Mouse (Mus musculus): ENCODE results near the gene Ass1. TPM values are rescaled to one million over a fixed set of nuclear protein-coding genes. Genes with fewer than 3 reads are reported as not detected.

The Ass1 gene
- total and polyA plus RNA-seq, 2 experiments from 2014 or later: 24.9 to 26.4 TPM

- peak overlapping the region; percentile 60 for H3K9ac ChIP-seq (replicated peaks; ENCODE audit: low read length, poor library complexity, severe bottlenecking)
- peaks cover 16% of the 10 kb centered on the region for H3K27me3 ChIP-seq (ENCODE audit: insufficient read depth, low read length)
- no peak overlapping the region for H3K27ac ChIP-seq (ENCODE audit: low read depth, low read length)
- TF ChIP-seq CTCF (IDR thresholded peaks at IDR 0.05): peak; percentile 74
- ATAC-seq (ENCODE audit: low FRiP score): peak; percentile 67
- peak overlapping the region; percentile 38 for H3K4me3 ChIP-seq (ENCODE audit: low read depth, low read length)
- no peaks in the 10 kb centered on the region for H3K4me1 ChIP-seq (ENCODE audit: insufficient read depth, low read length)
- WGBS: 2% methylated on average over 47 of the region's 48 CpGs
- peak overlapping the region; percentile 69 for H3K4me2 ChIP-seq (ENCODE audit: low read depth, low read length, poor library complexity, severe bottlenecking)
- H3K9me3 ChIP-seq (ENCODE audit: low read length): no peaks in the 10 kb centered on the region
- DNase-seq (ENCODE audit: low spot score): peak; percentile 66
- no peaks in the 10 kb centered on the region for H3K36me3 ChIP-seq (ENCODE audit: insufficient read depth, low read length)
These were observed 9.9 kb upstream of the Ass1 start for GRCm38 (mm10) chr2:31460025-31460571.

DNA sequence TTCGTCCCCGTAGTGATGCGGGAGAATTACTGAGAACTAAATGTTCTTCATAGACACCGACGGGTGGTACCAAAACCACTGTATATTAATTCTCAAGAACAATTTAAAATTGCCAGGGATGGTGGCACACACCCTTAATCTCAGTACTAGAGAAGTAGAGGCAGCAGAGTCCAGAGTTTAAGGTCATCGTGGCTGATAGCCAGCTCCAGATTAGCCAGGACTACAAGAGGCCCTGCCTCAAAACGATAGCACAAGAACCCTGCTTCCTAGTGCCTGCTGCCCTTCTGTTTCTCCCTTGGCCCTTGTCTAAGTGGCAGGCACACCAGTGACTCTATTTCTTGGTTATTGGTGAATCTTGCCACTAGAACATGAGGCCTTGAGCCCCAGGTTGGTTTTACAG is 9.1 kb upstream of the Ass1 start:
- DNase-seq (ENCODE audit: low spot score) (no peak), ATAC-seq (ENCODE audit: low FRiP score) (no peak)
- Histone ChIP-seq H3K9me3 (ENCODE audit: low read length) (no peaks in the 10 kb centered on the region), H3K27ac (ENCODE audit: low read depth, low read length) (no peak overlapping the region), H3K4me2 (ENCODE audit: low read depth, low read length, poor library complexity, severe bottlenecking) (no peak overlapping the region), H3K4me3 (ENCODE audit: low read depth, low read length) (no peak overlapping the region), H3K27me3 (ENCODE audit: insufficient read depth, low read length) (peaks cover 16% of the 10 kb centered on the region), H3K36me3 (ENCODE audit: insufficient read depth, low read length) (no peaks in the 10 kb centered on the region), H3K9ac (replicated peaks; ENCODE audit: low read length, poor library complexity, severe bottlenecking) (no peak overlapping the region), H3K4me1 (ENCODE audit: insufficient read depth, low read length) (no peaks in the 10 kb centered on the region)
- 87% methylated on average over 7 of the region's 7 CpGs for WGBS
- TF ChIP-seq CTCF (IDR thresholded peaks at IDR 0.05): no peak

DNA sequence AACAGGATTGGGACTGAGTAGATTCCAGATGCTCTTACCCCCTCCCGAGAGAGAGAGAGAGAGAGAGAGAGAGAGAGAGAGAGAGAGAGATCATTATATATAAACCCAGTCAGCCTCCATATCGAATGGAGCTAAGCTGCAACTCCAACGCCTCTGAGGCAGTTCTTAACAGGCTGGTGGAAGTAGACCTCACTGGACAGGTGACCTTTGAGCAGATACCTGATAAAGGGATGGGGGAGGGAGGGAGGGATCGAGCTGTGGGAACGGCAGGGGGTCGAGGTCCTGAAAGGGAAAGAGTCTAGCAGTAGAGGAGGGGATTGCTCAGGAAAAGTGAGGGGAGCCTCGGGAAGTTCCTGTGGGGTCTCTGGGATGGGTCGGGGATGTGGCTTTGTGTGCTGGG is 8.0 kb upstream of the Ass1 start:
- ATAC-seq (ENCODE audit: low FRiP score) (no peak), DNase-seq (ENCODE audit: low spot score) (no peak)
- H3K4me2 ChIP-seq (ENCODE audit: low read depth, low read length, poor library complexity, severe bottlenecking): no peak overlapping the region
- 37% methylated on average over 8 of the region's 8 CpGs for WGBS
- no peak overlapping the region for H3K27ac ChIP-seq (ENCODE audit: low read depth, low read length)
- no peaks in the 10 kb centered on the region for H3K9me3 ChIP-seq (ENCODE audit: low read length)
- no peaks in the 10 kb centered on the region for H3K36me3 ChIP-seq (ENCODE audit: insufficient read depth, low read length)
- H3K4me3 ChIP-seq (ENCODE audit: low read depth, low read length): no peak overlapping the region
- H3K4me1 ChIP-seq (ENCODE audit: insufficient read depth, low read length): no peaks in the 10 kb centered on the region
- H3K9ac ChIP-seq (replicated peaks; ENCODE audit: low read length, poor library complexity, severe bottlenecking): no peak overlapping the region
- TF ChIP-seq CTCF (IDR thresholded peaks at IDR 0.05): no peak
- peaks cover 16% of the 10 kb centered on the region for H3K27me3 ChIP-seq (ENCODE audit: insufficient read depth, low read length)

DNA sequence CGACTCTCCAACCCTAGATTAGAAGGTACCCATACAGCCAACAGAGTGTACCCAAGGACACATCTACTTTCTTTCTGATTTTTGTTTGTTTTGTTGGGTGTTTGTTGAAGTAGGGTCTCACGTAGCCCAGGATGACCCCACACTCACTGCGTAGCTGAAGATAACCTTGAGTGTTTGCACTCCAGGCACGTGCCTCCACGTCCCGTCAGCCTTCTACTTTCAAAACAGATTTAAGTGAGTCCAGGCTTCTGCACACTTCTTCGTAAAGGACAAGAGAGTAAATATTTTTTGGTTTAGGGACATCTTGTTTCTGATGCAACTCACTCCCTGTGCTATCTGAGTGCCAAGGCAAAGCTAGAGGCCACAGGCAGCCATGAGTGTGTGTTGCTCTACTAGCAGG is 6.8 kb upstream of the Ass1 start:
- TF ChIP-seq CTCF (IDR thresholded peaks at IDR 0.05): no peak
- ATAC-seq (ENCODE audit: low FRiP score): no peak
- no peak overlapping the region for H3K4me3 ChIP-seq (ENCODE audit: low read depth, low read length)
- H3K4me2 ChIP-seq (ENCODE audit: low read depth, low read length, poor library complexity, severe bottlenecking): no peak overlapping the region
- no peak overlapping the region for H3K27ac ChIP-seq (ENCODE audit: low read depth, low read length)
- H3K9ac ChIP-seq (replicated peaks; ENCODE audit: low read length, poor library complexity, severe bottlenecking): no peak overlapping the region
- 89% methylated on average over 7 of the region's 7 CpGs for WGBS
- no peaks in the 10 kb centered on the region for H3K4me1 ChIP-seq (ENCODE audit: insufficient read depth, low read length)
- H3K36me3 ChIP-seq (ENCODE audit: insufficient read depth, low read length): no peaks in the 10 kb centered on the region
- H3K9me3 ChIP-seq (ENCODE audit: low read length): no peaks in the 10 kb centered on the region
- H3K27me3 ChIP-seq (ENCODE audit: insufficient read depth, low read length): peaks cover 14% of the 10 kb centered on the region
- no peak for DNase-seq (ENCODE audit: low spot score)

DNA sequence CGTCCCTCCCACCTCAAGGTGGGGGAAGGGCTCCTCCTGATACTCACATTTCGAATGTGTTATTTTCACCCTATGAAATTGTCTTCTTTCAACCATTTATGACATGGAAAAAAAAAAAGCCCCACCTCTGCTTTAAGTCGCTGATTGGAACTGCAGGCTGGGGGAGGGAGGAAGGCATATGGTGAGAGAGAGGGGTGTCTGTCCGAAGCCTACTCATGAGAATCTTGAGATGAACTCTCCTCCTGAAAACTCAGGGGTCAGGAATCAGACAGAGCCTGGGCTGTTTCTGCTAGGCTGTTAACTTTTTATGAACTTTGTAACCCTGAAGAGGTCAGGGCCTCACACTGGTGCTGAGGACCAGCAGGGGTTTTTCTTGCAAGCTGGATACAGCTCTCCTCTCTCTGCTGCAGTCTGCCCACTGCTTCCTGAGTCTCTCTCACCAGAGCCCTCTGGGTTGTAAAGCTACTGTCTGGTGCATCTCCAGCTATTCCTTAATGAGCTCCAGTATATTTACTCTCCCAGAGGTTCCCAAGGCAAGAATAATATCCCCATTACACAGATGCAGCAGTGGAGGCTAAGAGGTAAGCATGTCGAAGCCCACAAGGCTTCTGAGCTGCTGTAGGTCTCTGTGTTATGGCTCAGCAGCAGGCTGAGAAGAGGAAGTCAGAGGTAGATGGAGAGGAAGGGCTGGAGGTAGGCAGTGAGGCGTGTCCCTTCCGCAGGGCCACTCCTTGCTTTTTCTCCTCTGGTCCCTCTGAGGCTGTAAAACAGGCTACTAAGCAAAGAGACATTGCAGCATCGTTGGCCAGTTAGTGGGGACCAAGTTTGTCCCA is 6.1 kb upstream of the Ass1 start:
- Histone ChIP-seq H3K27ac (ENCODE audit: low read depth, low read length) (no peak overlapping the region), H3K27me3 (ENCODE audit: insufficient read depth, low read length) (peaks cover 14% of the 10 kb centered on the region), H3K9me3 (ENCODE audit: low read length) (no peaks in the 10 kb centered on the region), H3K4me1 (ENCODE audit: insufficient read depth, low read length) (no peaks in the 10 kb centered on the region), H3K36me3 (ENCODE audit: insufficient read depth, low read length) (no peaks in the 10 kb centered on the region), H3K4me2 (ENCODE audit: low read depth, low read length, poor library complexity, severe bottlenecking) (no peak overlapping the region), H3K9ac (replicated peaks; ENCODE audit: low read length, poor library complexity, severe bottlenecking) (no peak overlapping the region), H3K4me3 (ENCODE audit: low read depth, low read length) (no peak overlapping the region)
- DNase-seq (ENCODE audit: low spot score) (no peak), ATAC-seq (ENCODE audit: low FRiP score) (no peak)
- WGBS: 55% methylated on average over 8 of the region's 8 CpGs
- no peak for TF ChIP-seq CTCF (IDR thresholded peaks at IDR 0.05)

GRCm38 (mm10) chr2:31464529-31464910 is 5.5 kb upstream of the Ass1 start:
- Histone ChIP-seq H3K4me3 (ENCODE audit: low read depth, low read length) (no peak overlapping the region), H3K27me3 (ENCODE audit: insufficient read depth, low read length) (peaks cover 12% of the 10 kb centered on the region), H3K36me3 (ENCODE audit: insufficient read depth, low read length) (no peaks in the 10 kb centered on the region), H3K4me2 (ENCODE audit: low read depth, low read length, poor library complexity, severe bottlenecking) (no peak overlapping the region), H3K4me1 (ENCODE audit: insufficient read depth, low read length) (peaks cover 3% of the 10 kb centered on the region; the same call in 1 of the 2 replicates), H3K27ac (ENCODE audit: low read depth, low read length) (no peak overlapping the region), H3K9ac (replicated peaks; ENCODE audit: low read length, poor library complexity, severe bottlenecking) (no peak overlapping the region), H3K9me3 (ENCODE audit: low read length) (no peaks in the 10 kb centered on the region)
- no peak for TF ChIP-seq CTCF (IDR thresholded peaks at IDR 0.05)
- DNase-seq (ENCODE audit: low spot score) (no peak), ATAC-seq (ENCODE audit: low FRiP score) (no peak)
- WGBS: 77% methylated on average over 6 of the region's 6 CpGs

Measured in midbrain, postnatal 0 days (tissue).